Mouse (Mus musculus): Measurements from ENCODE around the gene Zfyve27.

DNA sequence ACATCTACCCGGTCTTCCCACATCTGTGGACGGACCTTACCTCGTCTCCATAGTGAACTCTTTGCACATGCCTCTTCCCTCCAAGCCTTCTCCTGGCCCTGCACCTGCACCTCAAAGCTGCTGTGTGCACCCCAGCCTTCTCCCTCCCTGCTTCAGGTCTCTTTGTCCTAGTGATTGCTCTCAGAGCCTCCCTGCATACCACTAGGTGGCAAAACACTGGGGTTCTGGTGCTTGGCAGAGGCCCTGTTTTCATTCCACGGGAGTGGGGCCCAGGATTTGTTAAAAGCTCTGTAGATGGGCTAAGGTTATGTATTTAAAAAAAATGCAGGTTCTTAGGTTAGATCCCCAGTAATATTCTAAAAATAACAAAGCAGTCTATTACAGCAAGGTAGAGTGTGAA, 33.3 kb downstream of the Zfyve27 start:
- TF ChIP-seq POLR2AphosphoS2 (IDR thresholded peaks at IDR 0.05; ENCODE audit: low read length) (no peak), POLR2A (IDR thresholded peaks at IDR 0.05; ENCODE audit: control insufficient read depth in 1 of 2, insufficient read depth in 1 of 2, low read depth in 1 of 2, low read length in 2 of 2, poor library complexity in 1 of 2) (no peak)

Measured in MEL (cell line).